Mouse (Mus musculus): ENCODE data around the gene Ctsw.

- TF ChIP-seq EP300 (IDR thresholded peaks at IDR 0.05; ENCODE audit: insufficient read depth, low read depth, low read length): no peak
- no peak for TF ChIP-seq POLR2A (IDR thresholded peaks at IDR 0.05; ENCODE audit: insufficient read depth, low read length)
Observed at GRCm38 (mm10) chr19:5457746-5458442, 10.4 kb downstream of the Ctsw start, which contains the start of gene Ccdc85b.

Measured in ES-Bruce4 (cell line).